Mouse (Mus musculus) gastrocnemius, adult 8-10 months (tissue): ENCODE data around the gene Gm10837. TPM values are rescaled to one million over a fixed set of nuclear protein-coding genes. Genes with fewer than 3 reads are reported as not detected.
"Not testable (repeated sequence)": the region's sequence is repeated elsewhere in the genome, so short reads cannot be mapped to it uniquely, and the experiment has no call there.

Source experiments
- DNase-seq, 2 experiments: peaks; one replicate each; pipeline ENCODE4 v3.0.0; 2022; ENCODE audit warnings: low spot score in 2 of 2
- total RNA-seq, 4 experiments: library from RNA; stranded (reverse); gene quantifications; 2 replicates each; pipeline ENCODE4 v1.2.4; 2022

The Gm10837 gene
- total RNA-seq: not detected

DNA sequence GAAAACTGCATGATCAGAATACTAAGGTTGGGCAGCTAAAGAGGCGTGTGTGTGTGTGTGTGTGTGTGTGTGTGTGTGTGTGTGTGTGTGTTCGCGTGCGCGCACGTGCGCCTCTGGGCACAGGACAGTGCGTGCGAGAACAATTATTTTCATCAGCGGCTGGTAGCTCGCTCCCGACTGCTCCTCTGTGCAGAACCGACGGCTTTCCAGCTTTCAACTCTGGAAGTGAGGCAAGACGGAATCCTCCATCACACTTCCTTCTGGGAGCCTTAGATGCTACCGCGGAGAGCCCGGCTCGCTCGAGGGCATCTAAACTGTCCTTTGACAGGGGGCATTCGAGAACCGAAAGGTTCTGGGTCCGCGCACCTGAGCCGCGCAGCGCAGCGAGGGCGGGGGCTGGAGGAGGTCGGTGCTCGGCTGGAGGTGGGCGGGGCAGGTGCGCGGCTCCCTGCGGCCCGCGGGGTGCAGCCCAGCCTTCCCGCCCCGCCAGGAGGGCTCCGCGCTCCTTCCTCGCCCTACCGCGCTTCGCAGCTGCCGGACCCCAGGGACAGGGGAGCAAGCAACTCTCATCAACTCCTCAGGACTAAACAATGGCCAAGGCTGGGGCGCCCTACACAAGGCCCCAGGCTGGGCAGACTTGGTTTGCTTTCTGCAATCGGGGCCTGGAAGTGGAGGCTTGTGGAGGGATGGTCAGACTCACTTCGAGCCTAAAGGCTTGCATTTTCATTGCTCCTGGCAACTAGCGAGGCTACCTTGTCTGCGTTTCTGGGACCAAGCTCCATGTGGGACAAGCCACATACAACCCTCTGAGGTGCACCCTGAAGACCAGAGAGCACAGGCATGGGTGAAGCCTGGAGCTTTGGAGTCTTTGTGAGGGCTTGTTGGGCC lies at the start of gene Gm10837:
Gene Gm10837, plus strand, starts transcription at position 146 of the 888 bp plus-strand sequence.
- no peak for DNase-seq

DNA sequence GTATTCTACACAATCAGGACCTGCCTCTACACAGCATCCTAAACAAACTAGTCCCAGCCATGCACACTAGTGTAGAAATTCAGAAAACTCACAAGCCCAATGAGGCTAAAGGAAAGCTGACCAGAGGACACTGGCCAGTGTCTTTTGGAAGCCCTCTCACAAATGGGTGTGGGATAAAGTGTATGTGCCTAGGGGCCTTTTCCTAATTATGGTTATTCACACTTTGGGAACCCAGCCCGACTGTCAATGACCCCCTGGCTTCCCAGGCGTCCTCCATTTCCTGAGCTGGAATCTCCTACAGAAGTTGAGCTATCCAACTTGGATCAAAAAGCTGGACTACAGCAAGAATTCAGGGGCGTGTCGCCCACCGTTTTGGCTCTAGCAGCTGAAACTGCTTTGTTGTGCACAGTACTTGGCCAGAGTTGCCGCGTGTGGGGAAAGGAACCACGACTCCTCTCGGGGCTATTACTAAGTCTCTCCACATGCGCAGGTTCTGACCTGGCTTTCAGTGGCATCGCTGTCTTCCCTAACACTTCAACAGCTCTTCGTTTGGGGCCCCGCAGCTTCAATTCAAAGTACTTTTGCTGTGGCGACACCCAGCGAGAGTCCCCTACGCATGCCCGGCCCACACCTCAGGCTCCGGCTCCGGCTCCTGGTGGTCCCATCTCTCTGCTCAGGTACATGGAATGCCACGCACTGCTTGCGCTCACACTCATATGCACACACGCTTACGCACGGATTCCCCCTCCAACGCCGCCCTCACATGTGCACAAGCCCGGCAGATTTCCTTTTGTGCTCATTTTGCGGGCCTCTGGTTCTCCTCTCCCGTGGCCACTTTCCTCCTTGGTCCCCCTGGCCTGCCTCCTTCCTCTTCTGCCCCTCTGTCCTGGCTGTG lies 40.5 kb upstream of the Gm10837 start:
- DNase-seq: no peak

DNA sequence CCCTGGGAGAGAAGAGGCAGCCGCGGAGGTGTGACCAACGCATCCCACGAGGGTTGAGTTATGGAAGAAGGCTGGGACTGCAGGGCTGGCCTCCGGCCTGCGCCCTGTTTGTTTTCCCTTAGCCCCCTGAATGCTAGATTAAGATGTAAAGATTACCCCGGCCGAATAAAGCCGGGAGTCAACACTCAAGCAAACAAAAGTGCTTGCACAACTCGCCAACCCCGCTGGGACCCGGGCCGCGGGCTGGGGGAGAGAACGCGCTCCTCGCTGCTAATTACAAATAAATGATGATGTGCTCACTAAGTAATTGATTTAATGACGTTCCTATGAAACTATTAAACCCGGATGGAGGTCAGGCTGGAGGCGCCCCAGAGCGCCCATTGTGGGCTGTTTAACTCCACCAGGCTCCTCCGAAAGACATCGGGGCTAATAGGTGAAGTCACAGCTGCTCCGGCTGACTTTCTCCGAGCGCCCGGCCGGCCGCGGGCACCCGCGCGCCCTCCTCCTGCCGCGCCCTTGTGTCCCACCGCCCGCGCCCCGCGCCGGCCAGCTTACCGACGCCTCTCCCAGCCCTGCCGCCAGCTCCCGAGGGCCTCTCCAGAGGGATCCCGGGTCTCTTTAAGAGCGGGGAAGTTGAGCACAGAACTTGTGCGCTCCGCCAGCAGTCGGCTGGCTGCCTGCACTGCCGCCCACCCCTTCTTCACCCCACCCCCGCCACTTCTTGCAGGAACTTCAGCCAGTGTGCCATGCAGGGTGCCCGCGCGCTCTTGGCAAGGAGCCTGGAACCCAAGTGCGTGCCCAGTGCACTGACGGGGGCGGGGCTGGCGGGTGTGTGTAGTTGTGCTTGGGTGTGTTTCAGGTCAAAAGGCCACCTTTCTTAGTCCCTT lies 39.6 kb upstream of the Gm10837 start, which contains the start of gene Gm5089:
Gene Gm5089, minus strand, starts transcription at position 620 of the 887 bp plus-strand sequence.
- DNase-seq: no peak

DNA sequence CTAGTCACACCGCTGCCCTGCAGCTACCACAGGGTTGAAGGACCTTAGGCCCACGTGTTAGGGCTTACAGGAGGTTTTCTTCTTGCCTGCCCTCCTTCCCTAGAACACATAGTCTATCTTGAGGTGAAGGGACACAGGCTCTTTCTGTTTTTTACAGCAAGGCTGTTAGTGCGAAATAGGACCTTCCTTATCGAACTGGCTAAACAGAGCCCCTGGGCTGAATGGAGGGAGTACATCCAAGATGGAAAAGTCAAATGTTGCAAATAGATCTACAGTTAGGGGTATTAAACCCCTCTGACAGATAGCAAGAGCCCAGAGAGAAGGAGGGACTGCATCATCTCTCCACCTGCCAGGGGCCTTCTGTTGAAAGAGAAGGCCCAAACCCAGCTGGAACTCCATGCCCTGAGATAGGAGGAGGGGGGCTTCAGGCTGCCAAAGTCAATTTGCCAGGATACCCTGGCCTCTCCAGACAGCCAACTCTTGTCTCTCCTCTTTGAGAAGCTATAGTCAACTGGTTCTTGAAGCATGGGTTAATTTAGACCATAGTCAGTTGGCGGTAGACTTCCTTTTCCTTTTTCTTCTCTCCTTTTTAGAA lies 38.7 kb upstream of the Gm10837 start:
- no peak for DNase-seq

DNA sequence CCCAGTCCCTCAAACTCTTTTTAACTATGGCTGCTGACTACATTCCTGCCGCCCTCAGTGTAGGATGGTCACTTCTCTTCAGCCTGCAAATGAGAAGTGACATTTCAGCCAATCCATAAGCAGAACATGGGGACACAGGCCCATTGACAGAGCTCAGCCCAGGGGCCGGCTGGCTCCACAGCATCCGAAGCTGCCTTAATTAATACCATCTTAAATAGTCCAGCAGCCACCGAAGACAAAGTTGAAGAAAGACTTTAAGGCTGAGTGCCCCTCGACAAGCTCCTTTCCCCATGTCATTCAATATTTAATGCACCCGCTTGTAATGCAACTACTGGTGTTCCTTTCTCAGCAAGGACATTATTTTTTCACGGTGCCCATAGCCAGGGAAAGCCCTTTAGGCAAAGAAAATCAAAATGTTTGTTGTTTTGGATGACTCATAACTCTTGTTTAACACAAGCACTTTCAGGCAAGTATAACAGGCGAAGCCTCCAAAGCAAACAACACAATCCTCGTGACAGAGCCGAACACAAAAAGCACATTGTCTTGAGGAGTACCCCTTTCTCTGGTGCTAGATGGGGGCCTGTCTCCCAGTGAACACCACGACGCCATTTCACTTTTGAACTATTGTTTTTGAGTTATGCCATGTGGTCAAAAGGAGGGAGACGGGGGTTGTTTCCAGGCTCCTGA lies 37.5 kb upstream of the Gm10837 start:
- DNase-seq: no peak

DNA sequence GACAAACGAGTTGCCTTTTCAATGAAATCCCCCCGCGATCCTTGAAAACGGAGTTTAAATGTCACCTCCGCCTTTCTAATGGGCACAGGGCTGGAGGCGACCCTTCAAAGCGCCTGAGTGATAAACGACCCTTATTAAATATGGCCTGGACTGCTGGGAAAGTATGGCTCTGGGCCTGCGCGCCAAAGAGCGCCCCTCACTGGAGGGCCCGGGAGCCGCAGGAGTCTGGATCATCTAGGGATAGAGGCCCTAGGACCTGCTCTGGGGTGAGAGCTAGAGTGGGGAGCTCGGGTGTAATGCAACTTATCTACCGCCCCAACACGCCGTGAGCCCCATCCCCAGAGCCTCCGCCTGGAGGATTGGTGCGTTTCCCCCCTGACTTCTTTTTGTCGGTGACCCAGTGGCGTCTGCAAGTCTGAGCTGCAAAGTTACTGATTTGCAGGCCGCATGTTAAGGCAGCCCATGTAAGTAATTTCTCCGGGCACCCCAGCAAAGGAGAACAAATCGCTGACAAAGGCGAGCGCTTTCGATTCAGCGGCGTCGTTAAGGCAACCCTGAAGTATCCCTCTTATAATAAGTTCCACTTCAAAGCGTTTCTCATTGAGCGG lies 36.9 kb upstream of the Gm10837 start:
- no peak for DNase-seq

DNA sequence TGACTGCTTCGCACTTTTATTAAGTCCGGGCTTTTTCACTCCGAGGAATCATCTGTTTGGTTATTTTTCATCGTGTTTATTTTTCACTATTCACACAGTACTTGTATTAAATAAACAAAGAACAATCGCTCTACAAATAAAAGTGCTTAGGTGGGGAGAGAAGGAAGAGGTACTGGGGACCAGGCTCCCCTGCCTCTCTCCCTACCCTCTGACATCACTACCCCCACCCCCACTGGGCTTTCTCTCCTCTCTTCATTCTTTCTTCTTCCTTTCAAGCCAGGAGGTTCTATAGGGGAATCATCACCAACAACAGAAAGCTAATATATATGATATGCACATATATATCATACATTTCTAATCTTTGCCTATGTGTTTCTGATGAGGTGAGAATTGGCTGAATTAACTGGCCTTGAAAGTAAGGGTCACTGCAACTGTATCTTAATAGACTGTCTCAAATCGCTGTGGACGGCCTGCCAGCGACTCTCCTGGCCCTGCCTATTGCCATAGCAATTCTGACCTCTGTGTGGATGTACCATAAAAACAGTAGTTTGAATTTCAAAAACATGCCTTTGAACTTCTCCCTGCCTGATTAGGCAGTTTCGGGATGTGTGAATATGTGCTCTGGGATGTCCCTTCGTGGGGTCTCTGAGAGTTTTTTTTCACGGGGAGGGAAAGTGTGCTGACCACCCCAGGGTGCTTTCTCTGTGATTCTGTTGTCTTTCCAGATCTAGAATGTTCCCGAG lies 36.2 kb upstream of the Gm10837 start:
- DNase-seq: no peak

DNA sequence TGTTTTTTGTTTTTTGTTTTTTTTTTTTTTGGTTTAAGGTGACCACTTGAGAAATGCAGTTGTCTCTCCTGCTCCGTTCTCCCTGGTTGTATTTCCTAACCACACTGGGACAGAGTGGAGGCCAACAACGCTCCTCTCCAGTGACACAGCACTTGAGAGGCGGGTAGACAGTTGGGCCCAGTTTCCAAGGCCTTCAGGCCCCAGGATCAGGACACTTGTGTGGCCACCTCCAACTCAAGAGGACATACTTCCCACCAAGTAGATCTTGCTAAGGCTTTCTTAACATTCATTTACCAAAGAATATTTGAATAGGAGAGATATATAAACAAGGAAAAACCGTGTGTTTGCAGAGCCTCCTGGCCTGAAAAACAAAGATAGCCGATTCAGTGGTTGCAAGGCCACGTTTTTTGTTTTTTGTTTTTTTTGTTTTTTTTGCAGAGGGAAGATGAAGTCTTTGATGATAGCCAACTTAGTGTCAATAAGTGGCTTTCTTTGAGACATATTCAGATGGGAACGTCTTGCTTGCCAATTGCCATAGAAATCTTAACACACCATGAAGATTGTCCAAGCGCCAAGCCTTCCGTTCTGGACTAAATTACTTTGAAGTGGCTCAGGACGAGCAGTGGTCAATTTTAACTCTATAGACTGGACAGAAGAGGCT lies 35.4 kb upstream of the Gm10837 start:
- DNase-seq: no peak

DNA sequence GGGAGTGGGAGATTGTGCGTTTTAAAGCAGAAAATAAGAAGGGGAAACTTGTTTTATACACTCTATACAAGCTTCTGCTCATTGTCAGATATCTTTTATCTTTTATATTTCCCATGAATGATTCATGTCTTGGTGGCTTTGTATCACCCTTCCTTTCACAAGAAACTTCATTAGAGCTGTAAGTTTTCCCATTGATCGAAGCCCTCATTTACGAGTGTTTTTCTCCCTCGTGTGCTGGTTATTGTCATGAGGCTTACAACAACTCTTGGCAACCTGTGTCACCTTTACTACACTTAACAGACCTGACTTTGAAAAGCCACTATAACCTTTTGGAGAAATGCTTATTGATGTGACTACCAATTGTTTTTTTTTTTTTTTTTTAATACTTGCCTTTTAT lies 34.8 kb upstream of the Gm10837 start:
- DNase-seq: no peak

DNA sequence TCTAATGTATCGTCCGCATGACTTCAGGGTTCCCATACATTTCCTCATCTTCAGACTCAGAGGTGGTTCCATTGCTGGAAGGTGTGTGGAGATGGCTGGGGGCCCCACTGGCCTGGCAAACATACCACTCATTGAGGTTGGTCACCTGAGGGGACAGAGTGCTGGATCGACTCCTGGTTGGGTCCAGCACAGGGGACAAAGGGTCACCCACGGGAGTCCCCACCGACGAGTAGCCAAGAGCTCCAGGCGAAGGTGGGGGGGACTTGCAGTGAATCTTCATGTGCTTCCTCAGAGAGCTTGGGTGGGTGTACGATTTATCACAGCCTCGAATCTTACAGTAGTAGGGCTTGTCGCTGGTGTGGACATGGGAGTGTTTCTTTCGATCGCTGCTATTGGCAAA lies 31.1 kb upstream of the Gm10837 start:
- DNase-seq: not testable (repeated sequence)

DNA sequence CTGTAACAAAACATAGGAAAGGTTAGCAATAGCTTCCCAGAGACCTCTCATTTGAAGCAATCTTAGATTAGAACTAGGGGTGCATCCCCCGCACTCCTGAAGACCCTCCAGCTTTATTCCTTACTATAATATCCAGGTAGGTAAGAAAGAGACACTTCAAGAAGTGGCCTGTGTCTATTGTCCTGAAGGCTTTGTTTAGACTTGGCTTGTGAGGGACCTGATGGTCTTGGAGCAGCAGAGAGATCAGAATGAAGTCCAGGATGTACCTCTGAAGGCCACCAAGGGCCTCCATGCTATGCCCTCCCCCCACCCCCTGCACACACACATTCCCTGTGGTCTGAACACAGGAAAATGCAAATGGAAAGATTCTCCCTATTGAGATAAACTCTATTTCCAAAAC lies 30.6 kb upstream of the Gm10837 start:
- no peak for DNase-seq

DNA sequence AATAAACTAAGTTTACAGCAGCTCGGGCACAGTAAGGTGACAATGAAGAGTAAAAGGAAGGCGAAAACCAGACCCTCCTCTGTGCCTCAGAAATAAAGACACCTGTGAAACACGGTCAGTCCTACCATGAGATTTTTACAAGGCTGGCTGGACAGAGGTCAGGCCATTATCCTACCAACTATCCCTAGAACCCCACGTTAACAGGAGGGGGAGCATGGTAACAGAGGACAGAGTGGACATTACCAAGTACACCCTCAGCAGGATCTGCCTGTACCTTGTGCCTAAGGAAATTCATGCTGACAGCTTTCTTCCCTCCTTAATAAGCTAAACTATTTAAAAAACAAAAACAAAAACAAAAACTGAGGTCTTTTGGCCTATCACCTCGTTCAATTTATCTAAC lies 30.2 kb upstream of the Gm10837 start:
- DNase-seq: no peak

DNA sequence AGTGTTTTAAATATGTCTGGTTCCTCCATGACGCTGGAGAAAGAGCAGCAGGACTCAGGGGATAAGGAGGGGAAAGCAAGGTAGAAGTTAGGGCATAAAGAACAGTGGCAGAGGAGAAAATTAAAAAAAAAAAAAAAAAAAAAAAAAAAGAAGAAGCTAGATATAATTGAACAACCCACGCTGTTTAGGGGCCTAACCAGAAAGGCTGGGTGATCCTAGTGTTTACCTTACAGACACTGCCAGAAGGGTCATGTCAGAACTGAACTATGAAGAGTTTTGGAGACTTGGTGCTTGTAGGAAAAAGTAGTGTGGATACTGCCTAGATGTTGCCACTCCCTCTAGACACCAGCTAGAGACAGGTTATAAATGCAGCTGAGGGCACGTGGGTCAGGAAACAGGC lies 28.9 kb upstream of the Gm10837 start:
- DNase-seq: no peak

DNA sequence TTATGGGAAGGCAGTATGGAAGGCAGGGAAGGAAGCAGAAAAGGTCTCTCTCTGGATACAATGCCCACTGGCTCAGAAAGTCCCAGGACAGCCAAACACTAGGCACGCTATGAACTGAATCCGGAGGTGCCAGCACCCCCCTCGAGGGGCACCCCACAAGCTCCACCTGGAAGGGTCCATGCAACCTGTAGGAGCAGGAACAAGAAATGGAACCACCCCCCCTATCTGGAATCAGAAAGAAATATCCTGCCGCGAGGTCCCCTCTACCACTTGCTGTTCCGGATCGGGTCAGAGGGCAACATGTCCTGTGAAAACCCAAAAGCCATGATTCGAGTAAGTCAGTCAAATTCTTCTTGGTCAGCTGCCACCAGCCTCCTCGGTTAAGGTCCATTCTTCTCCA lies 28.4 kb upstream of the Gm10837 start:
- DNase-seq: no peak

DNA sequence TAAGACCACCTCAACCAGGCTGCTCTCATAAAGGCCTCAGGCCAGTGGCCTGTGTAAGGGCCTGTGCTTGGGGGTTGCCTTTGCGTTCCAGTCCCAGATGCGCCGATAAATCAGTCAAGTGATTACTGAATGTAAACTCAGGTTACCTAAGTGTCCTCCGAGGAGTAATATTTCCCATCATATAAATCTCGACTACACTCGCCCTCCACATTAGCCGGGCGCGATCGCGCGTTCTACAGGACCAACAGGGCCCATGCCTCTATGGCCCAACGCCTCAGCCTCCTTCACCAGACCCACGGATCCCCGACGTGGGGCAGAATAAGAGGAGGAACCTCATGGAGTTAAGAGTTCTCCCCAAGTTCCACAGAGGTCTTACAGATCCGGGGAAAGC lies 27.7 kb upstream of the Gm10837 start:
- DNase-seq: no peak

DNA sequence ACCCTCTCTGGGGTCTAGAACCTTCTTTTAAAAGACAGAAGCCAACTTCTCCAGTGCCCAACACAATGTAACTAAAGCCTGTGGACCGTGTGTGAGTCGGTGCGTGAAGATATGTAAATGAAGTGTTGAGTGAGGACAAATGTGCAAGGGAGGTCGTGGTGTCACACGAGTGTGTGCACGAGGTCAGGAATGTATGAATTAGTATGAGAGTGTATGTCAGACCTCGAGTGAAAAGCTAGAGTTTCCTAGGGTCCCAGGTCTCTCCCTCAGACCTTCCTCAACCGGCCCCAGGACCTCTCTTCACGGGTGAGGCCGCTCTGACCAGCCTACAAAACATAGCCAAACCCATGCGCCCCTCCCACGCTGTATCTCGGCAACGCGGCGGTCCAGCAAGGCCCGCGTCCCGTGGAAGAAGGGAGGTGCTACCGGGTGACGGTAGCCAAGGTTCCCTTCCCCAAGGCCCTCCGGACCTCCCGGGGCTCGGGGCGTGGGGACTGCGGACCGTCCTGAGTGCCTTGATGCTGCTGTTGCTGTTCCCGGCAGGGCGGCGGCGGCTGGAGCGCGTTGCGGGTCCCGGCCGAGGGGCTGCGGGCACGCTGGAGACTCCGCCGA lies 27.2 kb upstream of the Gm10837 start:
- DNase-seq: no peak

DNA sequence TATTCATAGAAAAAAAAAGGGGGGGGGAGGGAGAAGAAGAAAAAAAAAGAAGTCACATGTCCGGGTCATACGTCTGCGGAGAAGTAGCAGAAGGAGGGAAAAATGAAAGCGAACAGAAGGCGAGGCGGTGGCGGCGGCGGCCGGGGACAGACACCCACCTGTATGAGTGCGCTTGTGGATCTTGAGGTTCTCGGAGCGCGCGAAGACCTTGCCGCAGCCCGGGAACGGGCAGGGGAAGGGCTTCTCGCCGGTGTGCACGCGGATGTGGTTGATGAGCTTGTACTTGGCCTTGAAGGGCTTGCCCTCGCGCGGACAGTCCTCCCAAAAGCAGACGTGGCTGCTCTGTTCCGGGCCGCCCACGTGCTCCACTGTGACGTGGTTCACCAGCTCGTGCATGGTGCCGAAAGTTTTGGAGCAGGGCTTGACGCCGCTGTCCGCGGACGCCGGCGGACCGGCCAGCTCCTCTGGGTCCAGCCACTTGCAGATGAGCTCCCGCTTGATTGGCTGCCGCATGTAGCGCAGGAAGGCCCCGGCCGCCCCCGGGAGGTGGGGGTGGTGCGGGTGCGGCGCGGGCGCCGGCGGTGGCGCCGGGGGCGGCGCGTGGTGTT lies 26.5 kb upstream of the Gm10837 start:
- not testable (repeated sequence) for DNase-seq

DNA sequence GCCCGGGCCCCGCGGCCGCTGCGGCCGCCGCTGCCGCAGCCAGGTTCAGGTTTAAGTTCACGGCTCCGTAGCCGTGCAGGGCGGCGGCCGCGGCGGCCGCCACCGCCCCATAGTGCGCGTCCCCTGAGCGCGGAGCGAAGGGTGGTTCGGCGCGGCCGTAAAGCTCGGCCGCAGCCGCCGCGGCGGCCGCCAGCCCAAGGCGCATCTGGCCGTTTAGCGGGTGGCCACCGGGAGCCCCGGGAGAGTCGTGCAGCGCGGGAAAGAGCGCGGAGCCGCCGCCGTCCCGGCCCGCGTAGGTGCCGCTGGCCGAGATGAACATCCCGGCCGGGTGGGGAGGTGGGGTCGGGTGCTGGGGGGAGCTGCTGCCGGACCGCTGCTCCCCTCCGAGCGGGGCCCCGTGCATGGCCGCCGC lies 26.0 kb upstream of the Gm10837 start:
- DNase-seq: no peak
